Mouse (Mus musculus): Measurements from ENCODE around the gene Epha4.

Gene Epha4

GRCm38 (mm10) chr1:77407417-77407816 lies 107.5 kb downstream of the Epha4 start:
- DNase-seq (ENCODE audit: low spot score in 2 of 2), result no peak

- DNase-seq (ENCODE audit: low spot score in 2 of 2), result no peak
These were observed 108.3 kb downstream of the Epha4 start for GRCm38 (mm10) chr1:77406631-77407030.

- DNase-seq (ENCODE audit: low spot score in 2 of 2), result no peak
These were observed 110.4 kb downstream of the Epha4 start for GRCm38 (mm10) chr1:77404537-77404936.

- DNase-seq (ENCODE audit: low spot score in 2 of 2), result no peak
These were observed 111.9 kb downstream of the Epha4 start for GRCm38 (mm10) chr1:77402942-77403341.

- no peak for DNase-seq (ENCODE audit: low spot score in 2 of 2)
These were observed 113.4 kb downstream of the Epha4 start for GRCm38 (mm10) chr1:77401465-77401864.

GRCm38 (mm10) chr1:77391590-77391989 lies 123.3 kb downstream of the Epha4 start:
- DNase-seq (ENCODE audit: low spot score in 2 of 2), result no peak

GRCm38 (mm10) chr1:77389069-77389468 lies 125.8 kb downstream of the Epha4 start:
- no peak for DNase-seq (ENCODE audit: low spot score in 2 of 2)

- DNase-seq (ENCODE audit: low spot score in 2 of 2), result no peak
These were observed 126.3 kb downstream of the Epha4 start for GRCm38 (mm10) chr1:77388556-77388955.

GRCm38 (mm10) chr1:77385613-77386012 lies 129.3 kb downstream of the Epha4 start:
- DNase-seq (ENCODE audit: low spot score in 2 of 2), result no peak

- DNase-seq (ENCODE audit: low spot score in 2 of 2), result no peak
These were observed 131.4 kb downstream of the Epha4 start for GRCm38 (mm10) chr1:77383466-77383865.

- no peak for DNase-seq (ENCODE audit: low spot score in 2 of 2)
These were observed 137.3 kb downstream of the Epha4 start for GRCm38 (mm10) chr1:77377550-77377980.

GRCm38 (mm10) chr1:77374054-77374453 lies 140.8 kb downstream of the Epha4 start:
- no peak for DNase-seq (ENCODE audit: low spot score in 2 of 2)

- no peak for DNase-seq (ENCODE audit: low spot score in 2 of 2)
These were observed 144.0 kb downstream of the Epha4 start for GRCm38 (mm10) chr1:77370921-77371320.

- DNase-seq (ENCODE audit: low spot score in 2 of 2), result no peak
These were observed 145.5 kb downstream of the Epha4 start for GRCm38 (mm10) chr1:77369255-77369837.

GRCm38 (mm10) chr1:77365850-77366249 lies 149.0 kb downstream of the Epha4 start:
- no peak for DNase-seq (ENCODE audit: low spot score in 2 of 2)

- no peak for DNase-seq (ENCODE audit: low spot score in 2 of 2)
These were observed 150.3 kb downstream of the Epha4 start for GRCm38 (mm10) chr1:77364596-77364995.

- DNase-seq (ENCODE audit: low spot score in 2 of 2), result no peak
These were observed 151.0 kb downstream of the Epha4 start for GRCm38 (mm10) chr1:77363848-77364247.

- no peak for DNase-seq (ENCODE audit: low spot score in 2 of 2)
These were observed 168.4 kb downstream of the Epha4 start for GRCm38 (mm10) chr1:77346459-77346858.

- no peak for DNase-seq (ENCODE audit: low spot score in 2 of 2)
These were observed 171.1 kb downstream of the Epha4 start for GRCm38 (mm10) chr1:77343792-77344191.

GRCm38 (mm10) chr1:77339701-77340100 lies 175.2 kb downstream of the Epha4 start:
- DNase-seq (ENCODE audit: low spot score in 2 of 2), result no peak

GRCm38 (mm10) chr1:77338346-77338745 lies 176.5 kb downstream of the Epha4 start:
- no peak for DNase-seq (ENCODE audit: low spot score in 2 of 2)

GRCm38 (mm10) chr1:77336937-77337336 lies 178.0 kb downstream of the Epha4 start:
- DNase-seq (ENCODE audit: low spot score in 2 of 2), result no peak

- no peak for DNase-seq (ENCODE audit: low spot score in 2 of 2)
These were observed 196.2 kb downstream of the Epha4 start for GRCm38 (mm10) chr1:77318597-77319127.
